Mouse (Mus musculus) CH12.LX (cell line): ENCODE results near the gene Sord. TPM values are rescaled to one million over a fixed set of nuclear protein-coding genes. Genes with fewer than 3 reads are reported as not detected.

Experiments
- DNase-seq: peaks from one replicate; pipeline ENCODE4 v3.0.0-alpha.2; 2013; ENCODE audit errors: extremely low read depth
- H3K27ac ChIP-seq: 2 replicates; pipeline ENCODE4 v1.5.1; 2012; ENCODE audit warnings: low read depth, mild to moderate bottlenecking, control low read depth, moderate library complexity; ENCODE audit not compliant: insufficient read depth
- H3K27me3 ChIP-seq: replicated peaks from 2 replicates; pipeline ENCODE3; 2012; ENCODE audit warnings: inconsistent platforms
- H3K36me3 ChIP-seq, 2 experiments: replicated peaks in 1 of 2; 2 replicates each; pipeline versions ENCODE3 to v1.6.1; 2012; ENCODE audit warnings: inconsistent platforms in 1 of 2, low read length in 1 of 2, mild to moderate bottlenecking in 1 of 2, mixed read lengths in 1 of 2, moderate library complexity in 1 of 2; ENCODE audit not compliant: control insufficient read depth in 1 of 2, insufficient read depth in 1 of 2
- H3K4me1 ChIP-seq, 2 experiments: 2 replicates each; pipeline ENCODE4 v1.6.1; 2012; ENCODE audit warnings: inconsistent platforms in 1 of 2, moderate library complexity in 1 of 2; ENCODE audit not compliant: insufficient read depth in 2 of 2, control insufficient read depth in 1 of 2
- H3K4me2 ChIP-seq: 2 replicates; pipeline ENCODE4 v1.6.1; 2012; ENCODE audit warnings: low read depth, mild to moderate bottlenecking, control low read depth; ENCODE audit not compliant: poor library complexity, insufficient read depth, severe bottlenecking
- H3K4me3 ChIP-seq, 3 experiments: fragments of 150-350 bp in 1 of 3; sonication (generic) in 1 of 3; replicated peaks in 1 of 3; 2 replicates each; pipeline versions ENCODE3 to v1.5.1; 2011 to 2012; ENCODE audit warnings: low read depth in 2 of 3, low read length in 2 of 3, mild to moderate bottlenecking in 2 of 3, moderate library complexity in 2 of 3, control low read depth in 1 of 3, improper control_type of control experiment in 1 of 3, inconsistent platforms in 1 of 3, mixed read lengths in 1 of 3; ENCODE audit not compliant: poor library complexity in 1 of 3
- H3K79me2 ChIP-seq: replicated peaks from 2 replicates; pipeline ENCODE4 v1.6.1; 2012; ENCODE audit warnings: mild to moderate bottlenecking, moderate library complexity; ENCODE audit not compliant: control insufficient read depth, poor library complexity, insufficient read depth, severe bottlenecking; ENCODE audit errors: extremely low read depth
- H3K9ac ChIP-seq: 2 replicates; pipeline ENCODE4 v1.6.1; 2012; ENCODE audit warnings: low read depth, mild to moderate bottlenecking, control low read depth, moderate library complexity; ENCODE audit not compliant: insufficient read depth
- H3K9me3 ChIP-seq: replicated peaks from 2 replicates; pipeline ENCODE3; 2012; ENCODE audit warnings: low read length, inconsistent platforms, mixed read lengths
- ETS1 ChIP-seq: conservative IDR thresholded peaks from 2 replicates; pipeline ENCODE4 v1.6.1; 2012; ENCODE audit warnings: low read depth, mild to moderate bottlenecking, inconsistent platforms, low read length, improper control_type of control experiment, moderate library complexity
- JUN ChIP-seq: IDR thresholded peaks from 2 replicates; pipeline ENCODE4 v1.6.1; 2011; ENCODE audit warnings: low read depth, mild to moderate bottlenecking, low read length, improper control_type of control experiment, moderate library complexity; ENCODE audit not compliant: insufficient read depth
- JUND ChIP-seq: conservative IDR thresholded peaks from 2 replicates; pipeline ENCODE4 v1.6.1; 2011; ENCODE audit warnings: low read depth, low read length, improper control_type of control experiment
- MAFK ChIP-seq: IDR thresholded peaks from 2 replicates; pipeline ENCODE4 v1.6.1; 2011; ENCODE audit warnings: low read length, improper control_type of control experiment; ENCODE audit not compliant: insufficient replicate concordance
- MXI1 ChIP-seq: IDR thresholded peaks from 2 replicates; pipeline ENCODE4 v1.6.1; 2011; ENCODE audit warnings: mild to moderate bottlenecking, low read depth, low read length, improper control_type of control experiment
- NRF1 ChIP-seq: IDR thresholded peaks from 2 replicates; pipeline ENCODE4 v1.6.1; 2014; ENCODE audit warnings: low read depth, mild to moderate bottlenecking, inconsistent platforms, low read length, improper control_type of control experiment, moderate library complexity
- PAX5 ChIP-seq: IDR thresholded peaks from 2 replicates; pipeline ENCODE4 v1.6.1; 2012; ENCODE audit warnings: low read length, inconsistent platforms, mixed read lengths
- POLR2A ChIP-seq: IDR thresholded peaks from 2 replicates; pipeline ENCODE4 v1.6.1; 2011; ENCODE audit warnings: low read depth, mild to moderate bottlenecking, improper control_type of control experiment, low read length
- RCOR1 ChIP-seq: conservative IDR thresholded peaks from 2 replicates; pipeline ENCODE4 v1.6.1; 2012; ENCODE audit warnings: low read depth, mild to moderate bottlenecking, inconsistent platforms, low read length, improper control_type of control experiment
- SIN3A ChIP-seq: IDR thresholded peaks from 2 replicates; pipeline ENCODE4 v1.6.1; 2012; ENCODE audit warnings: low read length, improper control_type of control experiment, inconsistent platforms
- TBP ChIP-seq: conservative IDR thresholded peaks from 2 replicates; pipeline ENCODE4 v1.6.1; 2011; ENCODE audit warnings: low read depth, low read length, improper control_type of control experiment
- ZKSCAN1 ChIP-seq: IDR thresholded peaks from 2 replicates; pipeline ENCODE4 v1.6.1; 2012; ENCODE audit warnings: low read depth, inconsistent platforms, low read length, improper control_type of control experiment, borderline replicate concordance
- ZNF384 ChIP-seq: IDR thresholded peaks from 2 replicates; pipeline ENCODE4 v1.6.1; 2012; ENCODE audit warnings: low read depth, low read length, improper control_type of control experiment, inconsistent platforms
- dilution Hi-C: fragments of 300-500 bp; cut with MboI; formaldehyde crosslinking; loops from 2 replicates; pipeline ENCODE4 v1.14.3; 2020; ENCODE audit warnings: low sequenced_read_pairs; ENCODE audit not compliant: extremely low pct_unique_long_range_greater_than_20kb, extremely low pct_ligation_motif_present
- in situ Hi-C: fragments of 300-500 bp; cut with MboI; formaldehyde crosslinking; loops from 3 replicates; pipeline ENCODE4 v1.14.3; 2019; ENCODE audit warnings: low sequenced_read_pairs, low pct_ligation_motif_present, low pct_unique_long_range_greater_than_20kb, mixed read lengths
- polyA plus RNA-seq: library from polyadenylated mRNA; unstranded; fragments of >175 nt; gene quantifications from 2 replicates; pipeline ENCODE4 v1.2.1, GENCODE M21; 2012; ENCODE audit warnings: low read depth; ENCODE audit not compliant: insufficient read length
- total RNA-seq, 2 experiments: library from RNA; depleted of rRNA; stranded (reverse); fragments of 300-350 nt in 1 of 2; fragments of >200 nt in 1 of 2; gene quantifications; 2 replicates each; pipeline ENCODE4 v1.2.3; 2012 to 2014

The Sord gene
- total and polyA plus RNA-seq, 3 experiments = 18.2 to 29.9 (median 20.3) TPM

DNA sequence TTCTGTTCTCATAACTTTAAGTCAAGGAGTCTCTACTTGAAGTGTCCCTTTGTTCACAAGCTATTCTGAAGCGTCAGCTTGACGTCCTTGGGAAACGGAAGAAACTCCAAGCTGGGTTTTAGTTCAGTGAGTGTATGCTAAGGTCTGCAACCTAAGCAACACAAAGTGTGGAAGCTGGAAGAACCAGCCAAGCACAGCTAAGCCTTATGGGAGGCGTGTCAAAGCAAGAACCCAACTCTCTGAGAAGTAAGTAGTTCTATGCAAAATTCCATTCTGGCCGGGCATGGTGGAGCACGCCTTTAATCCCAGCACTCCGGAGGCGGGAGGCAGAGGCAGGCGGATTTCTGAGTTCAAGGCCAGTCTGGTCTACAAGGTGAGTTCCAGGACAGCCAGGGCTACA is 2.9 kb upstream of the Sord start:
- TF ChIP-seq MAFK (no peak), ZKSCAN1 (no peak), JUND (no peak), PAX5 (no peak), NRF1 (no peak), ETS1 (no peak), SIN3A (no peak), ZNF384 (no peak), RCOR1 (no peak)
- Histone ChIP-seq H3K4me2 (no peak overlapping the region), H3K9ac (no peak overlapping the region), H3K9me3 (no peaks in the 10 kb centered on the region), H3K27ac (no peak overlapping the region), H3K79me2 (no peaks in the 10 kb centered on the region), H3K36me3 (no peaks in the 10 kb centered on the region), H3K4me3 (no peak overlapping the region), H3K4me1 (peaks cover 8 to 13% of the 10 kb centered on the region in 2 experiments; a peak in 3 of 4 replicates), H3K27me3 (no peaks in the 10 kb centered on the region)
- DNase-seq = no peak
- dilution Hi-C loops = no loop called here
- in situ Hi-C loops = no loop called here

- no peak for TF ChIP-seq MXI1
- TF ChIP-seq TBP = no peak
- no peak for TF ChIP-seq MAFK
- TF ChIP-seq JUN = no peak
- TF ChIP-seq SIN3A = no peak
- no peak for TF ChIP-seq JUND
- no peak for TF ChIP-seq POLR2A
- in situ Hi-C loops = no loop called here
These were observed 1.2 kb upstream of the Sord start for GRCm38 (mm10) chr2:122233341-122233740.

More at GRCm38 (mm10) chr2:122233341-122233740, 1.2 kb upstream of the Sord start:
- Histone ChIP-seq H3K4me1 (peaks cover 8 to 13% of the 10 kb centered on the region in 2 experiments; a peak in 3 of 4 replicates), H3K4me2 (no peak overlapping the region), H3K36me3 (no peaks in the 10 kb centered on the region), H3K27ac (no peak overlapping the region), H3K9ac (no peak overlapping the region), H3K79me2 (no peaks in the 10 kb centered on the region), H3K9me3 (no peaks in the 10 kb centered on the region), H3K4me3 (no peak overlapping the region), H3K27me3 (no peaks in the 10 kb centered on the region)
- dilution Hi-C loops = no loop called here
- no peak for DNase-seq
